Mouse (Mus musculus) limb, embryonic 14.5 days (tissue): ENCODE measurements around the gene Tjp3. TPM values are rescaled to one million over a fixed set of nuclear protein-coding genes. Genes with fewer than 3 reads are reported as not detected.

Source experiments
- ATAC-seq: fragments of 200-750 bp; cut with Nextera tagmentation; 2 replicates; pipeline ENCODE4 v1.8.0; 2017; ENCODE audit warnings: low read depth, moderate number of reproducible peaks, moderate TSS enrichment; ENCODE audit not compliant: low FRiP score
- DNase-seq: peaks from one replicate; pipeline ENCODE4 v3.0.0-alpha.2; 2015; ENCODE audit warnings: low spot score
- H3K27ac ChIP-seq: fragments of 300-500 bp; sonication (generic); replicated peaks from 2 replicates; pipeline ENCODE4 v1.5.1; 2014; ENCODE audit warnings: low read depth, mild to moderate bottlenecking, low read length, moderate library complexity, mixed read lengths
- H3K27me3 ChIP-seq: fragments of 300-500 bp; sonication (generic); 2 replicates; pipeline ENCODE4 v1.6.1; 2014; ENCODE audit warnings: low read length, mixed read lengths; ENCODE audit not compliant: control insufficient read depth, insufficient read depth
- H3K36me3 ChIP-seq: fragments of 300-500 bp; sonication (generic); 2 replicates; pipeline ENCODE4 v1.6.1; 2014; ENCODE audit warnings: mild to moderate bottlenecking, low read length, moderate library complexity, mixed read lengths; ENCODE audit not compliant: control insufficient read depth, insufficient read depth
- H3K4me1 ChIP-seq: fragments of 300-500 bp; sonication (generic); 2 replicates; pipeline ENCODE4 v1.6.1; 2014; ENCODE audit warnings: antibody characterized with exemption, low read length, mixed read lengths; ENCODE audit not compliant: control insufficient read depth, insufficient read depth
- H3K4me2 ChIP-seq: fragments of 300-500 bp; sonication (generic); replicated peaks from 2 replicates; pipeline ENCODE4 v1.6.1; 2014; ENCODE audit warnings: low read depth, mild to moderate bottlenecking, low read length, moderate library complexity; ENCODE audit not compliant: severe bottlenecking
- H3K4me3 ChIP-seq: fragments of 300-500 bp; sonication (generic); replicated peaks from 2 replicates; pipeline ENCODE4 v1.5.1; 2014; ENCODE audit warnings: low read length
- H3K9ac ChIP-seq: fragments of 300-500 bp; sonication (generic); 2 replicates; pipeline ENCODE4 v1.6.1; 2014; ENCODE audit warnings: mild to moderate bottlenecking, low read depth, low read length, moderate library complexity; ENCODE audit not compliant: severe bottlenecking
- H3K9me3 ChIP-seq: fragments of 300-500 bp; sonication (generic); 2 replicates; pipeline ENCODE4 v1.6.1; 2016; ENCODE audit warnings: low read length; ENCODE audit not compliant: control insufficient read depth
- POLR2A ChIP-seq: fragments of 200-500 bp; IDR thresholded peaks from 2 replicates; pipeline ENCODE4 v1.8.0; 2012; ENCODE audit warnings: inconsistent platforms, mild to moderate bottlenecking, moderate library complexity, borderline replicate concordance; ENCODE audit not compliant: insufficient read depth, insufficient read length; ENCODE audit errors: extremely low read depth
- WGBS: fragments of 180-500 bp; shearing (Covaris S2); extraction: QIAGEN DNeasy Blood & Tissue Kit; methylation state at CpG from one replicate; pipeline ENCODE4 v1.1.7; 2014; 5-methylcytosine and 5-hydroxymethylcytosine counted together
- polyA plus RNA-seq, 2 experiments: library from polyadenylated mRNA; depleted of rRNA in 1 of 2; stranded (reverse) in 1 of 2; unstranded in 1 of 2; fragments of >200 nt; fragmentation: Nextera tagmentation in 1 of 2; extraction: Ambion mirVana in 1 of 2; gene quantifications; 2 replicates each; pipeline versions ENCODE4 v1.2.1 to v1.2.3; 2012 to 2014

The Tjp3 gene
- polyA plus RNA-seq, 2 experiments: 2.8 to 5.2 TPM

GRCm38 (mm10) chr10:81292554-81293333, 1.4 kb upstream of the Tjp3 start, which contains the start of gene Pip5k1c:
TSS of gene Pip5k1c (plus strand) at chr10:81292963.
- Histone ChIP-seq H3K36me3 (no peaks in the 10 kb centered on the region), H3K27ac (peak within 1 kb of the TSS; percentile 83), H3K4me3 (peak within 1 kb of the TSS; percentile 81), H3K9me3 (no peaks in the 10 kb centered on the region), H3K4me2 (peak within 1 kb of the TSS; percentile 96), H3K4me1 (peaks cover 14% of the 10 kb centered on the region), H3K27me3 (peaks cover 13% of the 10 kb centered on the region; the same call in 1 of the 2 replicates), H3K9ac (peak within 1 kb of the TSS; percentile 77)
- DNase-seq: peak; percentile 98
- peak; percentile 73; the same call in 1 of the 2 replicates for TF ChIP-seq POLR2A
- under 1% methylated on average over 59 of the region's 80 CpGs for WGBS
- peak; percentile 96 for ATAC-seq

GRCm38 (mm10) chr10:81290698-81291460, 502 bp downstream of the Tjp3 start:
- H3K27me3 ChIP-seq: peaks cover 13% of the 10 kb centered on the region; the same call in 1 of the 2 replicates
- DNase-seq (no peak), ATAC-seq (no peak)
- no peaks in the 10 kb centered on the region for H3K36me3 ChIP-seq
- 15% methylated on average over 24 of the region's 24 CpGs for WGBS
- H3K9ac ChIP-seq: no peak overlapping the region
- H3K27ac ChIP-seq: no peak overlapping the region
- peak overlapping the region; percentile 1; the same call in 1 of the 2 replicates for H3K4me3 ChIP-seq
- H3K4me1 ChIP-seq: peaks cover 18% of the 10 kb centered on the region
- H3K4me2 ChIP-seq: 0 out of 2 replicates have a peak overlapping the region, but pooled peaks have one; percentile 0
- H3K9me3 ChIP-seq: no peaks in the 10 kb centered on the region
- no peak for TF ChIP-seq POLR2A

- ATAC-seq (no peak), DNase-seq (no peak)
- H3K27me3 ChIP-seq: peaks cover 22% of the 10 kb centered on the region
- no peak for TF ChIP-seq POLR2A
- H3K36me3 ChIP-seq: no peaks in the 10 kb centered on the region
- no peak overlapping the region for H3K4me2 ChIP-seq
- H3K9ac ChIP-seq: no peak overlapping the region
- H3K4me1 ChIP-seq: peaks cover 19% of the 10 kb centered on the region
- 61% methylated on average over 14 of the region's 14 CpGs for WGBS
- H3K27ac ChIP-seq: no peak overlapping the region
- H3K4me3 ChIP-seq: no peak overlapping the region
- H3K9me3 ChIP-seq: no peaks in the 10 kb centered on the region
Observed at GRCm38 (mm10) chr10:81289811-81290210, 1.6 kb downstream of the Tjp3 start.

- no peak for TF ChIP-seq POLR2A
- Histone ChIP-seq H3K4me3 (no peak overlapping the region), H3K27me3 (peaks cover 27% of the 10 kb centered on the region), H3K27ac (no peak overlapping the region), H3K9me3 (no peaks in the 10 kb centered on the region), H3K36me3 (no peaks in the 10 kb centered on the region), H3K4me1 (peaks cover 14% of the 10 kb centered on the region), H3K9ac (no peak overlapping the region), H3K4me2 (no peak overlapping the region)
- DNase-seq (peak; percentile 71), ATAC-seq (0 out of 2 replicates have a peak, but pooled peaks have one; percentile 8)
- under 1% methylated on average over 7 of the region's 7 CpGs for WGBS
Observed at GRCm38 (mm10) chr10:81289278-81289677, 2.1 kb downstream of the Tjp3 start.

GRCm38 (mm10) chr10:81288601-81289000, 2.8 kb downstream of the Tjp3 start:
- no peak overlapping the region for H3K27ac ChIP-seq
- DNase-seq (no peak), ATAC-seq (no peak)
- no peak overlapping the region for H3K9ac ChIP-seq
- WGBS: 35% methylated on average over 6 of the region's 6 CpGs
- peaks cover 34% of the 10 kb centered on the region for H3K27me3 ChIP-seq
- H3K36me3 ChIP-seq: no peaks in the 10 kb centered on the region
- no peak overlapping the region for H3K4me3 ChIP-seq
- TF ChIP-seq POLR2A: no peak
- no peak overlapping the region for H3K4me2 ChIP-seq
- H3K4me1 ChIP-seq: peaks cover 7% of the 10 kb centered on the region
- no peaks in the 10 kb centered on the region for H3K9me3 ChIP-seq
